Mouse (Mus musculus): ENCODE measurements at regions not wholly inside any gene's neighbourhood (a gene's known extent, or its start where the extent isn't known, plus 50 kb on each side); places are given as distances from the start of the nearest gene placed in this dataset.

DNA sequence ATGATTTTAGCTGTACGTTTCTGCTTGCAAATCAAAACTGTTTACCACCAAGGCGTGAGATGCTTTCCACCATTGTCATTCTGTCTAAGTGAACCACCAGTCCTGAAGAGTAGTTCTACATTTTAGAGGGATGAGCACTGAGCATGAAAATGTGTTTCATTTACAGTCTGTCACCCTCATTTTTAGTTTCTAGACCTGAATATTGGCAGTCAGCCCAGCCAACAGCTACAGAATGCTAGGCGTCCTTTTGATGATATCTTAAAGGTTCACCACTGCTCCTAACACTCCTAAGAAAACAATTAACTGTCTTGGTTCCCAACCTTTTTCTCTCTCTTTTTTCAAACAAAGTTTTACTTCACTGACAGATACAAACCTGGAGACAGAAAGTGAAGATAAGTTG lies 1287.2 kb downstream of the Kcnt2 start:
- TF ChIP-seq MAFK (IDR thresholded peaks at IDR 0.05; ENCODE audit: borderline replicate concordance, low read depth, low read length) (no peak), CTCF (IDR thresholded peaks at IDR 0.05 in 2 of 3, conservative IDR thresholded peaks at IDR 0.05 in 1 of 3; ENCODE audit: control insufficient read depth in 1 of 3, insufficient read depth in 1 of 3, low read depth in 2 of 3, low read length in 3 of 3, poor library complexity in 1 of 3, severe bottlenecking in 1 of 3) (no peak), POLR2A (IDR thresholded peaks at IDR 0.05; ENCODE audit: control insufficient read depth in 1 of 2, insufficient read depth in 1 of 2, low read depth in 1 of 2, low read length in 2 of 2, poor library complexity in 1 of 2) (no peak), EP300 (IDR thresholded peaks at IDR 0.05; ENCODE audit: low read depth in 1 of 2, low read length in 2 of 2) (0 out of 4 replicates have a peak, but pooled peaks of 1 of the 2 experiments have one; percentile 28), ZMIZ1 (IDR thresholded peaks at IDR 0.05; ENCODE audit: low read depth, low read length) (no peak), MYC (IDR thresholded peaks at IDR 0.05; ENCODE audit: low read depth, low read length) (no peak), E2F4 (IDR thresholded peaks at IDR 0.05; ENCODE audit: borderline replicate concordance, low read depth, low read length) (no peak), GATA1 (IDR thresholded peaks at IDR 0.05; ENCODE audit: low read depth, low read length) (no peak), CHD1 (IDR thresholded peaks at IDR 0.05; ENCODE audit: low read depth, low read length) (no peak), ELF1 (IDR thresholded peaks at IDR 0.05; ENCODE audit: low read depth, low read length) (no peak)

All from MEL (cell line).